Mouse (Mus musculus) heart, adult 8-10 months (tissue): ENCODE measurements around the gene Neu1. TPM values are rescaled to one million over a fixed set of nuclear protein-coding genes. Genes with fewer than 3 reads are reported as not detected.
"Not testable (repeated sequence)": the region's sequence is repeated elsewhere in the genome, so short reads cannot be mapped to it uniquely, and the experiment has no call there.

Source experiments
- DNase-seq: peaks from one replicate; pipeline ENCODE4 v3.0.0; 2022; ENCODE audit warnings: low spot score
- total RNA-seq, 4 experiments: library from RNA; stranded (reverse); gene quantifications; 2 replicates each; pipeline ENCODE4 v1.2.4; 2022

Gene Neu1
- total RNA-seq, 4 experiments from 2014 or later, result 13.0 to 16.1 (median 14.4) TPM

DNA sequence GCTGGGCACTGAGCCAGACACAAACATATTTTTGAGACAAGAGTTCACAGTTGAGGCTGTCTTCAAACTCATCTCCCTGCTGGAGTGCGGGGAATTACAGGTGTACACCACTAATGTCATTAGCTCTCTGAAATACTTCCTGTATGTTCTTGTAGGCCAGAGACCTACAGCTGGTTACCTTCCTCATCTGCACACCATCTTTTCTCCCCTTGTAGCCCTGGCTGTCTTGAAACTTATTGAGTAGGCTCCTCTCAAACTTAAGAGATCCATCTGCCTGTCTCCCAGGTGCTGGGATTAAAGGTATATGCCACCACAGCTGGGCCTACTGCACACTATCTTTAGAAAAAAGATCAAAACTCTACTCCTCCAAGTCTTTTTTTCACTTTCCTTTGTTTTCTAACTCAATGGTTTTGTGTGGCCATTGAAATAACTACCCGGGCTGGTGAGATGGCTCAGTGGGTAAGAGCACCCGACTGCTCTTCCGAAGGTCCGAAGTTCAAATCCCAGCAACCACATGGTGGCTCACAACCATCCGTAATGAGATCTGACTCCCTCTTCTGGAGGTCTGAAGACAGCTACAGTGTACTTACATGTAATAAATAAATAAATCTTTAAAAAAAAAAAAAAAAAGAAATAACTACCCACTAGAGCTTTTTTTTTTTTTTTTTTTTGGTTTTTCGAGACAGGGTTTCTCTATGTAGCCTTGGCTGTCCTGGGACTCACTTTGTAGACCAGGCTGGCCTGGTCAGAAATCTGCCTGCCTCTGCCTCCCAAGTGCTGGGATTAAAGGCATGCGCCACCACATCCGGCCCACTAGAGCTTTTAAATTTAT, 17.9 kb downstream of the Neu1 start:
- DNase-seq, result not testable (repeated sequence)

DNA sequence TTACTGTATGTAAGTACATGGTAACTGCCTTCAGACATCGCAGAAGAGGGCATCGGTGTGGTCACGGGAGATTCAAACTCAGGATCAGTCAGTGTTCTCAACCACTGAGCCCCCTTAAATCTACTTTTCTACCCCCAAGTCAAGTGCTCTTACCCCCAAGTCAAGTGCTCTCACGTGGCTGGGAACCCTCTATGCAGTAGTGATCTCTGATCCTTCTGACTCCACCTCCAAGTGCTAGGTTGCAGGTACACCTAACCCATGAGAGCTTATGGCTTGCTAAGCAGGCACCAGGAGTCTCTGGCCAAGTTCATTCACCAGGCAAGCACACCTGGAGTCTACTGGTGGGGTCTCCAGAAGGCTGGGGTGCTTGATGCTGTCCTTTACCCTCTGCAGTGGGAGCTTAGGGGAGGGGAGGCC, 18.5 kb downstream of the Neu1 start:
- no peak for DNase-seq

DNA sequence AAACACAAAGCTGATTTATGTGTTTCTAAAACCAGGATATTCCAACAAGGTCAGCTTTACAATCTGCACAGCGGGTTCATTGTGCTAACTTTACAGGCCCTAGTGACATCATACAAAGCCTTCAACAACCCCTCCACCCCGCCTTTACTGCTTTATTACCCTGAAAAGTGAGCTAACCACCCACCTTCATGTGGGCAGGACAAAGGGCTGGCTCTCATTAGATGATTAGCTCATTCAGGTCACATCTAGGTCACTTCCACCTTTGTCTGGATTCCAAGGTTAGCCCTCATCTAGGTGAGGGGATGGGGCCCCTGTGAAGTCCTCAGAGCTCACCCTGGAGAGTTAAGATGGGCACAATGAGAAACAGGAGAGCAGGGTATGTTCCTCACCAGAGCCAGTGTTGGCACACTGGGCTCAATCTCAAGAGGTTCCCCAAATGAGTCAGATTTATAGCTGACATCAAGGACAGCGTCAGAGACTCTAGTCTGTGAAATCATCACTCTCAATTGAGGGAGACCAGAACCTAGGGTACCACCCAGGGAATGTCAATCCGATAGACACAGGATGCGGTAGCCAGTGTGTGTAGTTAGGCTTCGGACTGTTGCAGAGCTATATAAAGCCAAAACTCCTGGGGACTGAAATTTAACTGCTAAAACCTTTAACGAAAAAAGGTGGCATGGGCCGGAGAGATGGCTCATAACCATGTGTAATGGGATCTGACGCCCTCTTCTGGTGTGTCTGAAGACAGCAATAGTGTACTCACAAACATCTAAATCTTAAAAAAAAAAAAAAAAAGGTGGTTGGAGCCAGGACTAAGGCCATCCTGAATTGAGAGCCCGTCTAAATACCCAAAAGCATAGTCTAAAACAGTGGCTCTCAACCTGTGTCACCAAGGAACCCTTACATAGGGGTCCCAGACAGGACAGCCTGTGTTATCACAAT, 19.7 kb downstream of the Neu1 start:
- DNase-seq, result no peak

DNA sequence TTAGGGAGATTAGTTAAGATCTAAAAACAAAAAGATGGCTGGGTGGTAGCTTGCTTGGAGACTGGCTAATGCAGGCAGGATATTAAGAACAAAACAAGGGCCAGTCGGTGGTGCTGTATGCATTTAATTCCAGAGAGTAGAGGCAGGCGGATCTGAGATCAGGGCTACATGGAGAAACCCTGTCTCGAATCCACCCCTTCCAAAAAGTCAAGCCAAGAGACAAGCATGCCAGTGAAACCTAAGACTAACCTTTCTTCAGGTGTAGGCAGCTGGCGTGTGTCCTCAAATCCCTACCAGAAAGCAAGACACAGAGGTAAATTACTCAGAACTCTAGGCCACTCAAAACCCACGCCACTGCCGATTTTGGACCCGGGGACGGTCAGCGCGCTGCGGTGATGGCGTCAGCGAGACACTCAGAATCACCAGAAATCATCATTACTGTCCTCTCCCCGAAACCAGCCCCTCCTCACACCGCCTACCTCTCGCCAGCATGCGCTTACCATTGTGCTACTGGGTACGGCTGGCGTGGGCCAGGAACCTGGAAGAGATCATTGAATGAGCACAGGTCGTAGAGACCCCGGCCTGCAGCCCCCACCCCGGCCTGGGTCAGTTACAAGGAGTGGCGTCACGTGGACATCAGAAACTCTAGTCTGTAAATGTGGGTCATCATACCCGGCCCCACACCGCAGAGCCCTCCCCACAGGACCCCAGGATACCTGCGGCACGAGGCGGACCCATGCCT, 20.8 kb downstream of the Neu1 start:
- no peak for DNase-seq

DNA sequence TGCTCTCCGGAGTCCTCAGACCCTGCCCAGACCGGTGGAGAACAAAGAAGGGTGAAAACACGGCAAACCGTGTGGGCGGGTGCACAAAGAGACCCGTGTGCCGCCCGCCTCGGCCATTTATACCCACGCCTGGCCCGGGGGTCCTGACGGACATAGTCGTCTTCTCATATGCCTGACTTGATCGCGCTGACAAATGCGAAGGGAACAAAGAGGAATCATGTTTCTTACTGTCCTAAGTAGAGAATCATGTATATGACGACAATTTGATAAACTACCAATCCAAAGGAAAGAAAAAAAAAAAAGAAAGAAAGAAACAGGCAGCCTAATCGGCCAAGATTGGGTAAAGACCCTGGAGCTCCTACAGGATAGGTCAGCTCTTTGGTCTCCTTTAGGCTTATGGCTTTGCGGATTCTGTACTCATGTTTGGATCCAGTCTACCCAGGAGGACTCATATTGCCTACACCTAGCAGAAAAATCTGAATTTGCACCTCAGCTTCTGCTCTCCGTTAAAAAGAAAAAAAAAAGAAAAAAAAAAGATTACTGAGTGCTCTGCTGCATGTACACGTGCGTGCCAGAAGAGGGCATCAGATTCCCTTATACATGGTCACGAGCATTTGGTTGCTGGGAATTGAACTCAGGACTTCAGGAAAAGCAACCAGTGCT, 21.5 kb downstream of the Neu1 start:
- peak; percentile 88 for DNase-seq

DNA sequence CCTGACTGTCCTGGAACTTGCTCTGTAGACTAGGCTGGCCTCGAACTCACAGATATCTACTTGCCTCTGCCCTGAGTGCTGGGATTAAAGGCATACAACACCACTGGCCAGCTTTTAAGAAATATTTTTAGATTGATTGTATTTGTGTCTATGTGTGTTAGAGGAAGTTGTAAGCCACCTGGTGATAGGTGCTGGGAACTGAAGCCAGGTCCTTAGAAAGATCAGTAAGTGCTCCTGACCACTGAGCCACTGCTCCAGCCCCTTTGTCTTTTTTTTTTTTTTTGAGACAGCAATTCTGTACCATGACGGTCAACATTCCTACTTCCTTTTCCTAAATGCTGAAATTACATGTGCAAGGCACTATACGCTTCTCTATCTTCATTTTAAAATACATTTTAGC, 22.2 kb downstream of the Neu1 start:
- no peak for DNase-seq

GRCm38 (mm10) chr17:34953904-34954303, 22.9 kb downstream of the Neu1 start:
- DNase-seq, result no peak

DNA sequence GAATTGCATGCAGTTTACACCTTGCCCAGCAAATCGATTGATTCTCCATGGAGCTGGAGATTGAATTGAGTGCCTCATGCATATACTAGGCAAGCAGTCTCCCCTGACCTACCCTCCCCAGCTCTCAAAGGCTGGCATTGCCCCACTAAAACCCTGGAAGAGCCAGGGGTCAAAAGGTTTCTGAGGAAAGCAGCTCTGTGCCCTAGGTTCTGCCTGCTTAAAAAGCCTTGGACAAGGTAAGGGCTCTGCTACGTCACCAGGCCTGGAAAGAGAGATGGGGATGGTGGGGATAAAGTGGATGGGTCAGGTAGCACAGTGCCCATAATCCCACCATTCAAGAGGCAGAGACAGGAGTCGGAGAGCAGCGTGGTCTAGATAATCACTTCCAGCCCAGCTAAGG, 23.8 kb downstream of the Neu1 start:
- DNase-seq, result no peak

DNA sequence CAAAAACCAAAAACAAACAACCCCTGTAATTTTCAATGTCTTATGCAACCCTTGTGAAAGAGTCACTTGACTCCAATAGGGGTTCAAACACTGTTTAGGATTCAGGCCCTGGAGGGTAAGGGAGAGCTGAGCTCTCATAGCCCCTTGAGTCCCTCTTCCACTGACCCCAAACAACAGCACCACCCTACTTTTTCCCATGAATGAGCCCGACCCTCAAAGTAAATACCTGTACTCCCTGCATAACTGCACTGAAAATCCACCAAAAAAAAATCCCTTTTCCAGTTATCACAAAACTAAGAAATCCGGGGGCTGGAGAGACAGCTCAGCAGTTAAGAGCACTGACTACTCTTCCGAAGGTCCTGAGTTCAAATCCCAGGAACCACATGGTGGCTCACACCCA, 24.8 kb downstream of the Neu1 start:
- no peak for DNase-seq

DNA sequence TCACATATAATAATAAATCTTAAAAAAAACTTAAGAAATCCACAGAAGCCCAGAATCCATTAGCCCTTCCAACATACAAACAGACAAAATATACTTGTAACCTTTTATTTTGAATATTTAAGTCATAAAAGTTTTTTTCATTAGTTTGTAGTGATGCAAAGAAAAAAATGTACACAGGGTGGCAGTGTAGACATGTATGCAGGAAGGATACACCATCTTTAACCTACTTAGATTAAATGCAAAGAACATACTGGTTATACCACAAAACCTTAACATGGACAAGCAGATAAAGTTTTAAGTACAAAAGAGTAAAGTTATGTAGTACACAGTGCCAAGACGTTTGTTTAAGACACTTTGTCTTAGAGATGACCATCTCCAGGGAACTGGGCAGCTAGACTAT, 25.3 kb downstream of the Neu1 start:
- no peak for DNase-seq

GRCm38 (mm10) chr17:34957291-34957690, 26.2 kb downstream of the Neu1 start:
- DNase-seq, result not testable (repeated sequence)

- DNase-seq, result not testable (repeated sequence)
Measured at GRCm38 (mm10) chr17:34957966-34958365, 26.9 kb downstream of the Neu1 start.

DNA sequence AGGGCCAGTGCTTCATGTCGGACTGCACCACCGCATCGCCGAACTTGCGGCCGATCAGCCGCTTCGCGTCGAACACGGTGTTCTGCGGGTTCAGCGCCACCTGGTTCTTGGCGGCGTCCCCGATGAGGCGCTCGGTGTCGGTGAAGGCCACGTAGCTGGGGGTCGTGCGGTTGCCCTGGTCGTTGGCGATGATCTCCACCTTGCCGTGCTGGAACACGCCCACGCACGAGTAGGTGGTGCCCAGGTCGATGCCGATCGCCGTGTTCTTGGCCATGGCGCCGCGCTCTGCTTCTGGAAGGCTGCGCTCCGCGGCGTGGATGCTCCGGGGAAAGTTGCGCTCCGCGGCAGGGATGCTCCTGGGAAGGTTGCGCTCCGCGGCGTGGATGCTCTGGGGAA, 27.7 kb downstream of the Neu1 start:
- not testable (repeated sequence) for DNase-seq

DNA sequence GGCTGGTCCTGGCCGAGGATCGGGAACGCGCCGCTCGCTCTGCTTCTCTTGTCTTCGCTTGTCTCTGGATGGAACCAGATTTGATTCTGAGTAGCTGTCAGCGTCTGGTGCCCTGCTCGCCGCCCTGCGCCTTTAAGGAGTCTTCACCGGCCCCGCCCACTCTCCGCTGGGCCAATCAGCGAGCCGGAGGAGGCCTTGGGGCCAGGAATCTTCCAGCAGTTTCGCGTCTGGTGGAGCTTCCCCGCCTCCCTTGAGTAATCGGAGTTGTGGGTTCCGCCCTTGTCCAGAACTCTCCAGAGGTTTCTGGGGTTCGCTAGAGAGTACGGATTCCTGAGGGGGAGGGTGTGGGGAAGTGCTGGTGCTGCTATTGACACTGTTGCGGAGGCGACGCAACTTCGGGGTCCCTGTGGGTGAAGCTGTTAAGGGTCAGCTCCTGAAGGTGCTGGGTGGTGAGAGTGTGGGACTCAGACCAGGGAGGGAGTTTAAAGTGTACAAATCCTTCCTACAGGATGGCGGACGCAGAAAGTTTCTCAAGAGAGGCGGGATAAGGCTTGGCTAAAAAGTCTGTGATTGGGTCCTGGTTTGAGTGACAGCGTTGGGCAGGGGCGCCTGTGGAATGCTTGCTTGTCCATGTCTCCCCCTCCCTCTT, 28.2 kb downstream of the Neu1 start, which contains the start of gene Hspa1b:
Hspa1b (minus strand) TSS at position 109 of the 649 bp plus-strand sequence.
- DNase-seq, result peak; percentile 96

DNA sequence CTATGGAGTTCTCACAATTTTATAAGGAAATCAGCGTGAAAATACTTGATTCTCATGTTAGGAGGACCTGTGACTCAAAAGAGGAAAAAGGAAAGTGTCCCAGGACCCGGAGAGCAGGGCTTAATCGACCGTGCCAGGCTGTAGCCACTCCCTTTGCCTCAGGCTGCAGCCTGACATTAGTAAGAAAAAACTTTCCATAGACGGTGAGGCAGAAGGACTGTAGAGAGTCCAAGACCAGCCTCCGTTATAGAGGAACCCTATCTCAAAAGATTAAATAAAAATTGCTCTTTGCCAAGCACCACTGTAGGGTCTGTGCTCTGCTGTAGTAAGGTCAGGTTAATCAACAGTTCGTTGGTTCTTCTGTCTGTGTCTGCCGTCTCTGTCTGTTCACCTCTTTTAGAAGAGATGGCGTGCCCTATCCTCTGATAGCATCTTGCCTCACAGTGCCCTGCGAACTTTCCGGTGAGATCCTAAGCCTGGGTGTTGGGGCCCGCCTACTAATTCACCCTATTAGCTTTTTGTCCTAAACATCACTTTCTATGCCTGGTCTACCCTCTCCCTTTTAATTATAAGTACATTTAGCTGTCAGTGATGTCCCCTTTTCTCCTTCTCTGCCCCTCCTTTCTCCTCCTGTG, 28.9 kb downstream of the Neu1 start:
- DNase-seq, result peak; percentile 61

DNA sequence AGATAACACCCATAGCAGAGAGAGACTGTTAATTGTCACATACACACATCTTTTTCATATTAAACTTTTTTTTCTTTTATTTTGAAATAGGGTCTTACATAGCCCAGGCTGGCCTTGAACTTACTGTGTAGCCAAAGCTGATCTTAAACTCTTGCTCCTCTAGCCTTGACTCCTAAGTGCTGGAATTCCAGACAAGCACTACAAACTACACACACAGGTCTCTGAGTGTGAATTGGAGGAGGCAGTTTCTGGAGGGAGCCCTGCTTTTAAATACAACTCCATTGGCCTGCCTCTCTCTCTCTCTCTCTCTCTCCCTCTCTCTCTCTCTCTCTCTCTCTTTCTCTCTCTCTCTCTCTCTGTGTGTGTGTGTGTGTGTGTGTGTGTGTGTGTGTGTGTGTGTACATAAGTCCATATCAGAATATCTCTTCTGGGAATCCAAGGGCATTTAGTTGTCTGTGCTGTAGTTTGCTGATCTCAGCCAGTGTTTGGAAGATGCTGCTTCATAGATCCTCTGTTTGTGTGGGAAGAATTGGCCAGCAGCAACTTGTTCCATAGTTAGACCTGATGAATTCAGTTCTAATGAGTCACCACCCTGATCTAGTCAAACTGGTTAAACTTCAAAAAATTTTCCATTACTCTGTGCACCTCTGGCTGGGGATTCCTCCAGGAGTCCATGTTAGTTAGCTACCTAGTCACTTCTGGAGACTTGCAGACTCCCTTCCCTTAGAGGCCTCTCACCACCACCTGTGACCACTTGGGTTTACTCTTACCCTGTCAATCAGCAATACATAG, 29.8 kb downstream of the Neu1 start:
- DNase-seq, result no peak

- no peak for DNase-seq
Measured at GRCm38 (mm10) chr17:34962125-34962524, 31.1 kb downstream of the Neu1 start.

DNA sequence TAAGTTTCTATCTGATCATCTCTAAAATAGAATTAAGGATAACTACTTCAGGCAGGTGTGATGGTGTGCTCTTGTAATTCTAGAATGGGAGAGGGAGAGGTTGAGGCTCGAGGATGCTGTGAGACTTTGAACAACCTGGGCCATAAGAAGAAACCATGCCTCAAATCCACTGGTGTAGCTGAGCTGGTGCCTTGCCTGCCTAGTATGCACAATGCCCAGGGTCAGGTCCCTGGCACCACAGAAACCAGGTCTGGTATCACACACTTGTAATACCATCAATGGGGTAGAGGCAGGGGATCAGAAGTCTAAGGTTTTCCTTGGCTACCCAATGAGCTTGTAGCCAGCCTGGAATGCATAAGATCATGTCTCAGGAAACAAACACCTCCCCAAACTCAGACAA, 31.8 kb downstream of the Neu1 start:
- no peak for DNase-seq

DNA sequence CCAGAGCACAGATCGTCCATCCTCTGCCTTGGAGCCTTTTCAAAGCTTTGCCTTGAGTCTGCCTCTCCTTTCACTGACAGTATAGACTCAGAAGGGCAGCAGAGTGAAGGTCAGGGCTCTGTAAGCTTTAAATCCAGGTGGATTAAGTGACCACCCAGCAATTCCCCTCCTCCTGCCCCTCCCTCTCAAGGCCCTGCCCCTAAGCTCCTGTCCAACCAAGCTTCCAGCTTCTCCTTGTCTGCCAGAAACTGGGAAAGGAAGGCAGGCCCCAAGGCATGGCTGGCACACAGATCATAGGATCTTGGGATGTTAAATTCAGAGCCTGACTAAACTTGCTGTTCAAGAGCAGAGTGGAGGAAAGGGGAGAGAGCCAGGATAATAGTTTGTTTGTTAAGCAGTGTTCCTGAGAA, 33.6 kb downstream of the Neu1 start:
- no peak for DNase-seq
